Mouse (Mus musculus): ENCODE measurements at regions not wholly inside any gene's neighbourhood (a gene's known extent, or its start where the extent isn't known, plus 50 kb on each side); places are given as distances from the start of the nearest gene placed in this dataset.

DNA sequence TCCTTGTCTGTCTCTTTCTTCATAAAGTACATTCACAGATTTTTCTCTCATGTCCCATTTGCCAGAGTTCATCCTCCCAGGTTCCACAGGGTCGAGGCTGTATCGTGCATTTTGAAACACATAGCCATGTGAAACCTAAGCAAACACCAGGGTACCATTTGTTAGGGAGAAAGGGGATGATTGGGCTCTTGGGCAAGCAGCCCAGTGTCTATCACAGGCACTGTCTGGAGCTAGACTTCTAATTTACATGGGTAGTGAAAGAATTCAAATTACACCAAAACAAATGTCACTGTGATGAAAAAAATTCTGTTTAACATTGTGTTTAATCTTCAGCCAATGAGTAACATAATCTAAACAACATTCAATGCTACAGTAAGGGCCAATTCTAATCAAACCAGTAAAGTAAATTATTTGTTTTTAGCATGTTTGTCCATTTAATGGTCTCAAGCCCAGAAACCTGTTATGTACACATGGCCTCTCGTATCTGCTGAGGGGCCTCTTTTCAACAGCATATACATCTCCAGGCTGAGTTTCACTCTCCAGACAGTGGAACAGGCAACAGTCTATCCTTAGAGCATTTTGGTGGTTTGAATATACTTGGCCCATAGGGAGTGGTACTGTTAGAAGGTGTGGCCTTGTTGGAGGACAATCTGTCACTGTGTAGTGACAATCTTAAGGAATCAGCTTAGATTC is 112.3 kb upstream of the Pdha1 start:
- WGBS, result 73% methylated on average over 3 of the region's 3 CpGs
- no peak overlapping the region for H3K4me2 ChIP-seq (replicated peaks; ENCODE audit: low read depth, low read length, severe bottlenecking)
- no peak overlapping the region for H3K27ac ChIP-seq (replicated peaks; ENCODE audit: low read depth, low read length)
- DNase-seq (ENCODE audit: low spot score) (no peak), ATAC-seq (ENCODE audit: low FRiP score, low read depth) (no peak)
- no peaks in the 10 kb centered on the region; the same call in 1 of the 2 replicates for H3K27me3 ChIP-seq (ENCODE audit: control insufficient read depth, insufficient read depth, low read length)
- no peak overlapping the region for H3K9ac ChIP-seq (ENCODE audit: low read depth, low read length, severe bottlenecking)
- no peaks in the 10 kb centered on the region for H3K9me3 ChIP-seq (ENCODE audit: control insufficient read depth, low read length)
- no peak for TF ChIP-seq POLR2A (IDR thresholded peaks at IDR 0.05; ENCODE audit: borderline replicate concordance, extremely low read depth, insufficient read depth, insufficient read length)
- H3K4me1 ChIP-seq (ENCODE audit: control insufficient read depth, insufficient read depth, low read length), result no peaks in the 10 kb centered on the region
- H3K36me3 ChIP-seq (ENCODE audit: control insufficient read depth, insufficient read depth, low read length), result no peaks in the 10 kb centered on the region
- H3K4me3 ChIP-seq (replicated peaks; ENCODE audit: low read length), result no peak overlapping the region

DNA sequence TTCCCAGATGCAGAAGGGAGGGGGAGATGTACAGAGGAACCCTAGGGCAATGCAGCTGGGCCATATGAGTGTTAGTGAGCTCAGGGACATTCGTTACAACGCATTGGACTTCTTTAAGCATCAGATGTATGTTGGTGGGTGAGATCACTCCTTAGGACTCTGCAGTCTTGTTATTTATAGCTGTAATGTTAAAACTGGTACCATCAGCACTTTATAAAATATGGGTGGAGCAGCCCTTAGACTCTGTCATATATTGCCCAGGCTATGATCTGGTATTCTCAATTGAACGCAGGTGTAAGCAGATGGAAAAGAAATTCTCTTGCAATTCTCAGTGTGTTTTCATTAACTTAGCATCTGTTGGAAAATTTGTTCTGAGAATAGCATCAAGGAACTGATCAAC is 68.2 kb upstream of the Pdha1 start:
- ATAC-seq (ENCODE audit: low FRiP score, low read depth) (0 out of 2 replicates have a peak, but pooled peaks have one; percentile 30), DNase-seq (ENCODE audit: low spot score) (peak; percentile 4)
- no peak overlapping the region for H3K4me3 ChIP-seq (replicated peaks; ENCODE audit: low read length)
- H3K4me2 ChIP-seq (replicated peaks; ENCODE audit: low read depth, low read length, severe bottlenecking), result no peak overlapping the region
- 70% methylated on average over 3 of the region's 3 CpGs for WGBS
- no peak for TF ChIP-seq POLR2A (IDR thresholded peaks at IDR 0.05; ENCODE audit: borderline replicate concordance, extremely low read depth, insufficient read depth, insufficient read length)
- no peaks in the 10 kb centered on the region for H3K36me3 ChIP-seq (ENCODE audit: control insufficient read depth, insufficient read depth, low read length)
- H3K9ac ChIP-seq (ENCODE audit: low read depth, low read length, severe bottlenecking), result no peak overlapping the region
- H3K27me3 ChIP-seq (ENCODE audit: control insufficient read depth, insufficient read depth, low read length), result no peaks in the 10 kb centered on the region
- H3K9me3 ChIP-seq (ENCODE audit: control insufficient read depth, low read length), result no peaks in the 10 kb centered on the region
- no peak overlapping the region for H3K27ac ChIP-seq (replicated peaks; ENCODE audit: low read depth, low read length)
- H3K4me1 ChIP-seq (ENCODE audit: control insufficient read depth, insufficient read depth, low read length), result no peaks in the 10 kb centered on the region

All from limb, embryonic 14.5 days (tissue).